Mouse (Mus musculus): ENCODE data around the gene Arvcf.

- TF ChIP-seq CTCF (IDR thresholded peaks at IDR 0.05; ENCODE audit: borderline replicate concordance, extremely low read depth, insufficient read depth, insufficient read length) (peak; percentile 99), POLR2A (IDR thresholded peaks at IDR 0.05; ENCODE audit: borderline replicate concordance, extremely low read depth, insufficient read depth, insufficient read length, poor library complexity, severe bottlenecking) (no peak)
Observed at GRCm38 (mm10) chr16:18443385-18443841, 95.4 kb downstream of the Arvcf start.
